Comparison of ENCODE assay signal across 26 mouse cellular contexts in genomic region chr8:84910551-84910950, GRCm38 (mm10). TPM values are rescaled to one million over a fixed set of nuclear protein-coding genes. Genes with fewer than 3 reads are reported as not detected.
DNase-seq lines count a peak whose midpoint lies in the region; ATAC-seq and TF ChIP-seq lines count a peak whose summit lies in the region.
"Had no signal": no experiment of that assay in that cellular context is flagged by ENCODE, and none has a peak within 500 bp of the region (broad histone marks: within the 10 kb centered on the region; RNA-seq: fewer than 3 reads in every experiment).

No protein-coding gene starts in this region.

- no peaks in the 10 kb centered on the region for H3K27me3 ChIP-seq in G1E (ENCODE audit: insufficient read depth, low read length)
- no peaks in the 10 kb centered on the region for H3K27me3 ChIP-seq in cerebellum, adult 2 months (ENCODE audit: control insufficient read depth, insufficient read depth, low read length)

- H3K9me3 ChIP-seq in G1E (replicated peaks) = no peaks in the 10 kb centered on the region
- H3K9me3 ChIP-seq: hindbrain, embryonic 15.5 days; intestine, embryonic 15.5 days; megakaryocyte, embryonic 14.5 days; midbrain, embryonic 13.5 days had no signal

- peak overlapping the region; percentile 74 for H3K4me3 ChIP-seq in G1E (ENCODE audit: low read depth, low read length)
- peak overlapping the region; percentile 12 for H3K4me3 ChIP-seq in cerebellum, adult 2 months (replicated peaks; ENCODE audit: insufficient read depth, low read depth, low read length)
- H3K4me3 ChIP-seq: embryonic facial prominence, embryonic 10.5 days; hindbrain, embryonic 15.5 days; intestine, embryonic 15.5 days; megakaryocyte, embryonic 14.5 days; midbrain, embryonic 13.5 days had no signal

- ATAC-seq in G1E (ENCODE audit: extremely low read depth, insufficient number of reproducible peaks, low FRiP score, poor library complexity, severe bottlenecking) = no peak
- ATAC-seq: intestine, embryonic 15.5 days; midbrain, embryonic 13.5 days had no signal

- peak overlapping the region; percentile 38 for H3K27ac ChIP-seq in cerebellum, adult 2 months (ENCODE audit: insufficient read depth, low read length)
- H3K27ac ChIP-seq: embryonic facial prominence, embryonic 10.5 days; hindbrain, embryonic 15.5 days; intestine, embryonic 15.5 days; midbrain, embryonic 13.5 days had no signal

- DNase-seq in cerebellum, adult 11 months = peak; percentile 78
- DNase-seq in cerebellum, postnatal 4 days (ENCODE audit: low spot score in 2 of 2) = no peak
- DNase-seq in G1E (ENCODE audit: low spot score) = no peak
- DNase-seq in cerebellum, adult 2 months = peak; percentile 81 to 90
- peak; percentile 79 to 80 for DNase-seq in cerebellum, postnatal 36 days
- no peak for DNase-seq in thymus, postnatal 25 days
- DNase-seq in right cerebral cortex, postnatal 10 days (ENCODE audit: low spot score in 2 of 2) = no peak
- no peak for DNase-seq in testis, postnatal 14 days (ENCODE audit: low spot score)
- DNase-seq: adrenal gland, postnatal 25 days; gastrocnemius, postnatal 36 days; heart, postnatal 4 days; kidney, adult 9 months; kidney, postnatal 36 days; lung, embryonic 14.5 days; right cerebral cortex, postnatal 4 days; thymus, adult 18-20 months; thymus, postnatal 4 days had no signal

- TF ChIP-seq POLR2A in cerebellum, adult 2 months (IDR thresholded peaks at IDR 0.05; ENCODE audit: borderline replicate concordance, insufficient read depth, low read length) = 0 out of 2 replicates have a peak, but pooled peaks have one; percentile 18

- peaks cover 69% of the 10 kb centered on the region for H3K4me1 ChIP-seq in G1E (ENCODE audit: insufficient read depth, low read depth, low read length)
- H3K4me1 ChIP-seq in cerebellum, adult 2 months (ENCODE audit: control insufficient read depth, insufficient read depth, low read length) = peaks cover 34% of the 10 kb centered on the region

- 10% methylated on average over 6 of the region's 6 CpGs for WGBS in cerebellum, adult 2 months

- no peak for TF ChIP-seq CTCF in G1E (IDR thresholded peaks at IDR 0.05; ENCODE audit: low read depth, low read length)
- no peak for TF ChIP-seq CTCF in cerebellum, adult 2 months (IDR thresholded peaks at IDR 0.05; ENCODE audit: borderline replicate concordance, insufficient read depth, low read depth, low read length)

- peaks cover 71% of the 10 kb centered on the region for H3K36me3 ChIP-seq in G1E (replicated peaks)
- H3K36me3 ChIP-seq: intestine, embryonic 15.5 days had no signal

RNA-seq across cellular contexts. Expression of gene Dnase2a, which starts 2.2 kb away (rescaled TPM):
- 116 and 118 TPM in 2 replicates for total RNA-seq in G1E (2014; fragmentation: Nextera tagmentation)
- 147 and 170 TPM in 2 replicates for total RNA-seq in G1E (2017)
- 40.2 and 75.0 TPM in 2 replicates for polyA plus RNA-seq in G1E (2012)
- 9.1 and 10.5 TPM in 2 replicates for polyA plus RNA-seq in cerebellum, adult 2 months (2012; rRNA removed)

RNA-seq across cellular contexts. Expression of gene Klf1, which starts 8.8 kb away (rescaled TPM):
- total RNA-seq in G1E (2014; fragmentation: Nextera tagmentation) (69.9 and 75.0 TPM in 2 replicates), G1E (2017) (51.5 and 56.1 TPM in 2 replicates)
- 193 and 253 TPM in 2 replicates for polyA plus RNA-seq in G1E (2012)
- 0.31 and 0.41 TPM in 2 replicates for polyA plus RNA-seq in cerebellum, adult 2 months (2012; rRNA removed)
- total RNA-seq: gastrocnemius, adult 18-20 months; gastrocnemius, postnatal 36 days; left cerebral cortex, postnatal 25 days had no signal

RNA-seq across cellular contexts. Expression of gene Gcdh, which starts 16.8 kb away (rescaled TPM):
- total RNA-seq in G1E (2014; fragmentation: Nextera tagmentation) (17.7 and 26.6 TPM in 2 replicates), G1E (2017) (35.2 and 45.8 TPM in 2 replicates)
- 66.4 and 69.8 TPM in 2 replicates for polyA plus RNA-seq in G1E (2012)
- polyA plus RNA-seq in cerebellum, adult 2 months (2012; rRNA removed) = 88.2 and 95.2 TPM in 2 replicates

RNA-seq across cellular contexts. Expression of gene Mast1, which starts 26.6 kb away (rescaled TPM):
- total RNA-seq in G1E (2014; fragmentation: Nextera tagmentation) (not detected in 2 replicates), G1E (2017) (0.23 and 0.27 TPM in 2 replicates)
- 0.16 and 0.25 TPM in 2 replicates for polyA plus RNA-seq in G1E (2012)
- polyA plus RNA-seq in cerebellum, adult 2 months (2012; rRNA removed) = 115 and 129 TPM in 2 replicates
- total RNA-seq: common myeloid progenitor, adult 5-6 weeks; gastrocnemius, postnatal 36 days had no signal

RNA-seq across cellular contexts. Expression of gene Rtbdn, which starts 36.2 kb away (rescaled TPM):
- total RNA-seq in G1E (2014; fragmentation: Nextera tagmentation) (not detected in 2 replicates), G1E (2017) (0.11 and 0.12 TPM in 2 replicates)
- polyA plus RNA-seq in G1E (2012) = not detected in 2 replicates
- polyA plus RNA-seq in cerebellum, adult 2 months (2012; rRNA removed) = 6.8 and 7.9 TPM in 2 replicates
- total RNA-seq: adrenal gland, postnatal 25 days; common myeloid progenitor, adult 5-6 weeks; gastrocnemius, adult 18-20 months; gastrocnemius, postnatal 36 days; heart, postnatal 4 days had no signal
- polyA plus RNA-seq: limb, embryonic 14.5 days; lung, embryonic 14.5 days had no signal

Comparison
In these comparisons a context has a peak if more than half of its experiments do, and no peak if none do; other contexts are left out.
1. DNase-seq: peak in cerebellum, adult 11 months (single experiment), cerebellum, adult 2 months (2 of 2) and cerebellum, postnatal 36 days (2 of 2); none in cerebellum, postnatal 4 days (0 of 2), G1E (single experiment), thymus, postnatal 25 days (single experiment), right cerebral cortex, postnatal 10 days (0 of 2) and testis, postnatal 14 days (single experiment).
2. RNA of gene Klf1, which starts 8.8 kb away (polyA plus RNA-seq): 193 to 253 TPM in G1E; 0.31 to 0.41 TPM in cerebellum, adult 2 months; every median in the first group is over 100 times any median in the second.